Mouse (Mus musculus): Measurements from ENCODE around the gene Ctxn2. TPM values are rescaled to one million over a fixed set of nuclear protein-coding genes. Genes with fewer than 3 reads are reported as not detected.

The Ctxn2 gene
- not detected for polyA plus RNA-seq (2017; shearing (Covaris generic))

GRCm38 (mm10) chr2:125135903-125136811 lies at the start of gene Ctxn2:
TSS of gene Ctxn2 (plus strand) at chr2:125136692.

GRCm38 (mm10) chr2:125123477-125123852 lies 13.0 kb upstream of the Ctxn2 start, which contains the start of gene Myef2:
TSS of gene Myef2 (minus strand) at chr2:125123661.

GRCm38 (mm10) chr2:125152388-125152787 lies 15.9 kb downstream of the Ctxn2 start, which contains the start of gene Slc12a1:
TSS of gene Slc12a1 (plus strand) at chr2:125152505.

Other genes starting within 250 kb of the Ctxn2 start
- gene Slc24a5, start 68.6 kb upstream of the Ctxn2 start, polyA plus RNA-seq (2017; shearing (Covaris generic)) = 1.4 TPM
- gene Myef2, start 13.0 kb upstream of the Ctxn2 start, polyA plus RNA-seq (2017; shearing (Covaris generic)) = 17.8 TPM
- not detected for gene Slc12a1, start 15.8 kb downstream of the Ctxn2 start, polyA plus RNA-seq (2017; shearing (Covaris generic))
- gene Dut, start 110.5 kb downstream of the Ctxn2 start, polyA plus RNA-seq (2017; shearing (Covaris generic)) = 59.9 TPM